Mouse (Mus musculus) adrenal gland, adult 18-20 months (tissue): ENCODE results near the gene Sltm. TPM values are rescaled to one million over a fixed set of nuclear protein-coding genes. Genes with fewer than 3 reads are reported as not detected.
"Not testable (repeated sequence)": the region's sequence is repeated elsewhere in the genome, so short reads cannot be mapped to it uniquely, and the experiment has no call there.

Experiments
- DNase-seq, 2 experiments: peaks; one replicate each; pipeline ENCODE4 v3.0.0; 2021 to 2022; ENCODE audit warnings: low spot score in 2 of 2
- total RNA-seq, 2 experiments: library from RNA; stranded (reverse); gene quantifications; 1 replicate in 1 of 2; 2 replicates in 1 of 2; pipeline ENCODE4 v1.2.3; 2021

The Sltm gene
- total RNA-seq, 2 experiments from 2014 or later = 35.9 to 41.9 TPM

GRCm38 (mm10) chr9:70548304-70548703 is 5.8 kb downstream of the Sltm start:
- no peak for DNase-seq

- DNase-seq = no peak
Measured at GRCm38 (mm10) chr9:70551524-70551923, 9.0 kb downstream of the Sltm start.

DNA sequence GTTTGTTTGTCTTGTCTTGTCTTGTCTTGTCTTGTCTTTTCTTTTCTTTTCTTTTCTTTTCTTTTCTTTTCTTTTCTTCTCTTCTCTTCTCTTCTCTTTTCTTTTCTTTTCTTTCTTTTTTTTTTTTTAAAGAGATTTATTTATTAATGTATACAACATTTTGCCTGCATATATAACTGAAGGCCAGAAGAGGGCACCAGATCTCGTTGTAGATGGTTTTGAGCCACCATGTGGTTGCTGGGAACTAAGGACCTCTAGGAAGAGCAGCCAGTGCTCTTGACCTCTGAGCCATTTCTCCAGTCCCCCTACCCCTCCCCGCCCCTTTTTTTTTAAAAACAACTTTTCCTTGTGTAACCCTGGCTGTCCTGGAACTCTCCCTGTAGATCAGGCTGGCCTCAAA is 9.7 kb downstream of the Sltm start:
- not testable (repeated sequence) for DNase-seq

GRCm38 (mm10) chr9:70555431-70555830 is 12.9 kb downstream of the Sltm start:
- DNase-seq = no peak

DNA sequence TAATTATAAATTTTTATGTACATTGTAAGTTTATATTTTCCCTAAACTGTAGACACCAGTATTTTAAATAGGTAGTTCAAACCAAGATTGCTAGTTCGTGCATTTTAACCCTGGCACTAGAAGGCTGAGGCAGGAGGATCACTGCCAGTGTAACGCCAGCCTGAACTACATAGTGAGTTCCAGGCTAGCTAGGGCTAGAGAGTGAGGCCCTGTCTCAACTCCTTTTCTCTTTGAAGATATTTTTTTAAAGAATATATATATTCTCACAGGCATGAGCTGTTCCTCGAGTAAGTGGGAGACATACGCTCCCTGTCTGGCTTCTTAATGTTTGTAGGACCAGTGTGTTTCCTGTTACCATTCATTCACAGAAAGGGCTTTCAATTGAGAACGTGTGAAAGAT is 14.2 kb downstream of the Sltm start:
- no peak for DNase-seq

DNA sequence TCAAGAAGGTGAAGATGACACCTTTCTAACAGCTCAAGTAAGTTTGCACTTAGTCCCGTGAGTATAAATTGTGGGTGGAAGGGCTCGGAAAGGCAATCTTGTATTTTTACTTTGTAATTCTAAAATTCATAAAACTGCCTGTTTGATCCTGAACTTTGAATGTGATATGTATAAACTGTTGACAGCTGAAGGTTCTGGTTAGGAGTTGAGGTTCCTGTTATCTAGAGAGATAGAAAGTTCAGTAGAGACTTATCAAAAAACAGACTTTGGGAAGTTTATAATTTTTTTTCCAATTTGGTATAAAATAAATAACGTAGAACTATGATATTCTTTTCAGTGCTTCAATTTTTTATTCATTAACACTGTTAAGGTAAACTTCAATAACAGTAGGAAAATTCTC is 20.3 kb downstream of the Sltm start:
- no peak for DNase-seq

DNA sequence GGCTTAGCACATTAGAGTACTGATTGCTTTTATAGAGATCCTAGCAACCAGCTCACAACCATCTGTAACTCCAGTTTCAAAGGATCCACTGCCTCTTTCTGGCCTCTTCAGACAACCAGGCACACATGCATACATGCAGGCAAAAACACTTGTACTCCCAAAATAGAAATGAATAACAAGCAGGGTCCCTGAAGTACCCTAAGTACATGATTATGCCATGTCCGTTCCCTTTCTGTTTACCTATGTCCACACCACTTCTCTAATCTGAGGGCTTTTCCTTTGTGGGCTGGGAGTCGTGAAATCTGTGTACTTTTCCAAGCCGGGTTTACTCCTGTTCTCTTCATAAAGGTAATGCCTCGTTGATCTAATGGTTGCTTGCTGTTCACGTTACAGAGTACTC is 25.1 kb downstream of the Sltm start:
- no peak for DNase-seq

GRCm38 (mm10) chr9:70570351-70570750 is 27.8 kb downstream of the Sltm start:
- DNase-seq = no peak

GRCm38 (mm10) chr9:70578123-70578522 is 35.6 kb downstream of the Sltm start:
- DNase-seq = no peak

- no peak for DNase-seq
Measured at GRCm38 (mm10) chr9:70580956-70581355, 38.4 kb downstream of the Sltm start.

DNA sequence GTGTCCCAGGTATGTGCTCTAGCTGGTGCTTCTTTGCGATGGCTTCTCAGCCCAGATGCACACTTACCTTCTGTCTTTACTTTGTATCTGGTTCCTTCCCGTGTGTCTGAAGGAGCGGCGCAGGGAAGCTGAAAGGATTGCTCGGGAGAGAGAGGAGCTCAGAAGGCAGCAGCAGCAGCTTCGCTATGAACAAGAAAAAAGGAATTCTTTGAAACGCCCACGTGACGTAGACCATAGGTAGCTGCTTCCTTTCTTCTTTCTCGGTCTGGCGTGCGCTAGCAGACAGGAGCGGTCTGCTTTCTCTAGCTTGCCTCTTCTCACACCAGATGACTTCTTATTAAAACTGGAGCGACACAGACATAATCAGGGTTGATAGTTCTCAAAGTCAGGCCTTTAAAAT is 42.1 kb downstream of the Sltm start:
- DNase-seq = no peak

GRCm38 (mm10) chr9:70585172-70585571 is 42.6 kb downstream of the Sltm start:
- DNase-seq = no peak

- DNase-seq = no peak
Measured at GRCm38 (mm10) chr9:70587171-70587570, 44.6 kb downstream of the Sltm start.

DNA sequence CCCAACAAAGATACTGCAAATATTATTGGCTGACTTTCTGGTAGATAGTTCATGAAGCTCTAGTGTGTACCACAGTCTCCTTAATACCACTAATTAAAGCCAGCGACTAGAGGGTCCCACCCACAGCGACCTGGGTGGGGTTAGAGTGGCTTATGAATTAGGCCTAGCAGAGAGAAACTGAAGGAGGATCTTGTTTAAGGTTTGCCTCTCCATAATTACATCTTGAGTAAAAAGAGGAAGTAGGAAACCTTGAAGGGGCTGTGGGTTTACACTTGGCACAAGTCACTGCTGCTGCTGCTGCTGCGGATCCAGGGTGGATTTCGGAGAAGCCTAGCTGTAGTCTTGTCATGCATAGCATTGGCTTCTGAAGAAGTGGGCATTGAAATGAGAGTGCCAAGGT is 48.2 kb downstream of the Sltm start:
- no peak for DNase-seq

DNA sequence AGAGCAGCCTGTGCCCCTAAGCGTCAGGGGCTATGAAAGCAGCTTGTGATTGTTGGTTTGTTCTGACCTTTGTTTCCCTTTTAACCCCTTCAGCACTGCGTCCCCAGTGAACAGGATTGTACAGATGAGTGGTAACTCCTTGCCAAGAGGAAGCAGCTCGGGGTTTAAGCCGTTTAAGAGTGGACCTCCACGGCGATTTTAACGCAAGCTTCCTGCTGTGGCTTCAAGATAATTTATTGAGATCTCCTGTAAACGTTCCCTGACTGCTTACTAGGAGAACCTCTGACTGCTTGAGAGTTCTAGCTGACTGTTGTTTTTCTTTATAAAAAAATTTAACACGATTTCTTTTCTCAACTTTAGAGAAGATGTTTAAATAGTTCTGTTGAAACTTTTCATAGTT is 48.9 kb downstream of the Sltm start:
- DNase-seq = no peak

GRCm38 (mm10) chr9:70598271-70598670 is 55.7 kb downstream of the Sltm start:
- DNase-seq = no peak

DNA sequence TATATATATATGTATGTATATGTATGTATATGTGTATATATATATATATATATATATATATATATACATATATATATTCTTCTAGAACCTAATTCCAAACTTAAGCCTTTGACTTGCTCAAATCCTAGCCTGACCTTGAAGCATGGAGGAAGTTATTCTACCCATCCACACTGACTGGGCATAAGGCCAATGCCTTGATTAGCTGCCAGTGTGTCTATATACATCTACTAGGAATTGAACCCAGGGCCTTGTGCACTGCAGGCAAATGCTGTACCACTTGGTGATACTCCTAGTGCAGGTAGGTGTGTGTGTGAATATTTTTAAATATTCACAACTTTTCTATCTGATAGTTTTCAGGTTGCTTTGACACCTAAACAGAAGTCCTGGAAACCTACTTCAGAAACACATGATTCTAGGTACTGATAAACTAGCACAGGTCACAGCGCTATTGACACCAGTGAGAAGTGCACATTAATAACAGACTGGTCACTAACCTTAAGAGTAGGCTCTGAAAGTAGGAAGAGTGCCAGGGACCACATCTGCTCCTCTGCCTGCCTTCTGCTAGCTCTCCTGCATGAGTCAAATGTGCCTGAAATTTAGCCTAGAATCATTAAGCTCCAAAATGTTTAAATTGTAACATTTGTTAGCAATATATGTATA is 59.8 kb downstream of the Sltm start:
- no peak for DNase-seq

DNA sequence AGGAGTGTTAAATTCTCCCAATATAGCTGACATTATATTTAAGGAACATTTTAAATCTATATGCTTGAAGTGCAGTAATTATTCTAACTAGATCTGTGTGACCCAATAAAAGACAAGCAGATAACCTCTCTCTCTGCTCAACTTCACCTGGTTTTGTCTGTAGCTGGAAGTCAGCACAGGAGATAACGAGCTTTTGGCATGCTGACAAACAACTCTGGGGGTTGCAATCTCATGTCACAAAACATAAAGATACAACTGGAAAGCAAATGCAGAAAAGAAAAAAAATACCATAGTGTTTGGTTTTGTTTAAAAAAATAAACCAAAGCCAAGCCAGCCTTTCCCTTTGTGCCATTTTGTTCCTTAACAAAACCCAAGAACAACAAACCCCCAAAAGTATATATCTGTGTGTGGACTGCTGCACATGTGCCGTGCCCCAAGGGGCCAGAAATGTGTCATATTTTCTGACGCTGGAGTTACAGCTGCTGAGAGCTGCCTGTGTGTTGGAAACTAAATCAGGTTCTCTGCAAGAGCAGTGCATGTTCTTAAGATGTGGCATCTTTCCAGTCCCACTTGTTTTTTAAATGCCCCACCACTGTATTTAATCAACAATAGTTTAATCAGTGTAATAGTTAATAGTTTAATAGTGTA is 68.6 kb downstream of the Sltm start:
- no peak for DNase-seq

- no peak for DNase-seq
Measured at GRCm38 (mm10) chr9:70629711-70630110, 87.2 kb downstream of the Sltm start.

DNA sequence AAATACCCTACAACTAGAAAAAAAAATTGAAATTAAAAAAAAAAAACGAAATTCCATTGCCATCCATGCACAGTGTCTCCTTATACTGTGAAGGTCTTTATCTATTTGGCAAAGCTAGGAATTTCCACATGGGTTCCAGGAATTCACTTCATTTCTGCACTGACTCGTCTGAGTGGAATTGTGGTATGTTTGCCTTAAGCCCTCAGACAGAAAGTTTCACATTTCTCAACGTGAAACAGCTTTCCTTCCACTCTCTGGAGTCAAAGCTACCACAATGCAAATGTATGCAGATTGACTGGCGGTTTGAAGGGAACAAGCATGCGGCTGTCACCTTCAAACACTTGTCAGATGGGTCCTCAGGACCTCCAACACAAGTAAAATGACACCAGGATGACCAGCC is 89.1 kb downstream of the Sltm start:
- no peak for DNase-seq

DNA sequence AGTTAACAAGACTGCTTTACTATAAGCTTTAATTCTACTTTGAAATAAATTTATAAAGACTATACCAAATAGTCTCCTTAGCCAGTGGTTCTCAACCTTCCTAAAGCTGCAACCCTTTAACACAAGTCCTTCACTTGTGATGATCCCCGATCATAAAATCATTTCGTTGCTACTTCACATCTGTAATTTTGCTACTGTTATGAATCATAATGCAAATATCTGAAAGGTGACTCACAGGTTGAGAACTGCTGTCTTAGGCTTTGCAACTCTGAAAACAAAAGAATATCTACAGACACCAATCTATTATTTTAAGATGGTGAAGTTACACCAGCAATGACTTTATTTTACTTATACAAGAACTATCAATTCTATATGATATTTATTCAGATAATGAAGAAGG is 94.2 kb downstream of the Sltm start:
- no peak for DNase-seq
